Mouse (Mus musculus): Measurements from ENCODE around the gene Tnpo3.

DNA sequence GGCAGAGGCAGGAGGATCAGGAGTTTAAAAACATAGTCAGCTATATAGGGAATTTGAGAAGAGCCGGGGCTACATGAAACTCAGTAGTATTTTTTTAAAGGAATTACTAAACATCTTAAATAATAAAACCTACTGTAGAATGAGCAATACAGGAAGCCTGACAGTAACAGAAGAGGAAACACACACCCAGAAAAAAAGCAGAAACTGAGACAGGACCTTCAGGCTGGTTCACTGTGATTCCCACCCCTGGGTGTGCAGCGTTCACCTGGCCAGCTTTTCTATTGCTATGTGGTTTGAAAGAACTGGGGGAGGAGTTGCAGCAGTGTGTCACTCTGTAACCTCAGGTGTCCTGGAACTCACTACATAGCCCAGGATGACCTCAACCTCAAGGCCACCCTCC is 14.2 kb upstream of the Tnpo3 start:
- TF ChIP-seq EP300 (IDR thresholded peaks at IDR 0.05; ENCODE audit: low read depth) (no peak), CTCF (IDR thresholded peaks at IDR 0.05; ENCODE audit: low read depth) (no peak)

All from heart, postnatal 0 days (tissue).